Mouse (Mus musculus): ENCODE measurements at regions not wholly inside any gene's neighbourhood (a gene's known extent, or its start where the extent isn't known, plus 50 kb on each side); places are given as distances from the start of the nearest gene placed in this dataset.

GRCm38 (mm10) chr13:63726509-63726908 lies 88.5 kb upstream of the Ercc6l2 start:
- Histone ChIP-seq H3K4me3 (ENCODE audit: low read depth, low read length) (no peak overlapping the region), H3K4me1 (ENCODE audit: control insufficient read depth, low read depth, low read length) (no peaks in the 10 kb centered on the region), H3K27me3 (ENCODE audit: control insufficient read depth, insufficient read depth, low read depth, low read length) (no peaks in the 10 kb centered on the region), H3K9me3 (replicated peaks; ENCODE audit: control insufficient read depth, low read length) (no peaks in the 10 kb centered on the region), H3K4me2 (ENCODE audit: low read depth, low read length) (no peak overlapping the region), H3K9ac (ENCODE audit: low read depth, low read length) (no peak overlapping the region), H3K36me3 (ENCODE audit: control insufficient read depth, insufficient read depth) (no peaks in the 10 kb centered on the region), H3K27ac (ENCODE audit: low read length) (no peak overlapping the region)
- 68% methylated on average over 6 of the region's 6 CpGs for WGBS (ENCODE audit: insufficient replicate concordance)
- ATAC-seq (ENCODE audit: low read depth): no peak

GRCm38 (mm10) chr13:63735739-63736138 lies 79.3 kb upstream of the Ercc6l2 start:
- Histone ChIP-seq H3K4me3 (ENCODE audit: low read depth, low read length) (no peak overlapping the region), H3K27ac (ENCODE audit: low read length) (no peak overlapping the region), H3K9me3 (replicated peaks; ENCODE audit: control insufficient read depth, low read length) (no peaks in the 10 kb centered on the region), H3K4me2 (ENCODE audit: low read depth, low read length) (no peak overlapping the region), H3K27me3 (ENCODE audit: control insufficient read depth, insufficient read depth, low read depth, low read length) (no peaks in the 10 kb centered on the region), H3K9ac (ENCODE audit: low read depth, low read length) (no peak overlapping the region), H3K4me1 (ENCODE audit: control insufficient read depth, low read depth, low read length) (no peaks in the 10 kb centered on the region), H3K36me3 (ENCODE audit: control insufficient read depth, insufficient read depth) (no peaks in the 10 kb centered on the region)
- ATAC-seq (ENCODE audit: low read depth): no peak
- 56% methylated on average over 5 of the region's 5 CpGs for WGBS (ENCODE audit: insufficient replicate concordance)

- Histone ChIP-seq H3K27ac (ENCODE audit: low read length) (no peak overlapping the region), H3K9ac (ENCODE audit: low read depth, low read length) (no peak overlapping the region), H3K9me3 (replicated peaks; ENCODE audit: control insufficient read depth, low read length) (no peaks in the 10 kb centered on the region), H3K27me3 (ENCODE audit: control insufficient read depth, insufficient read depth, low read depth, low read length) (no peaks in the 10 kb centered on the region), H3K36me3 (ENCODE audit: control insufficient read depth, insufficient read depth) (no peaks in the 10 kb centered on the region), H3K4me2 (ENCODE audit: low read depth, low read length) (no peak overlapping the region), H3K4me3 (ENCODE audit: low read depth, low read length) (no peak overlapping the region), H3K4me1 (ENCODE audit: control insufficient read depth, low read depth, low read length) (no peaks in the 10 kb centered on the region)
- no peak for ATAC-seq (ENCODE audit: low read depth)
- 47% methylated on average over 2 of the region's 2 CpGs for WGBS (ENCODE audit: insufficient replicate concordance)
Observed at GRCm38 (mm10) chr13:63741879-63742278, 73.2 kb upstream of the Ercc6l2 start.

- H3K27ac ChIP-seq (ENCODE audit: low read length): no peak overlapping the region
- H3K4me1 ChIP-seq (ENCODE audit: control insufficient read depth, low read depth, low read length): no peaks in the 10 kb centered on the region
- no peaks in the 10 kb centered on the region for H3K36me3 ChIP-seq (ENCODE audit: control insufficient read depth, insufficient read depth)
- H3K27me3 ChIP-seq (ENCODE audit: control insufficient read depth, insufficient read depth, low read depth, low read length): no peaks in the 10 kb centered on the region
- no peak overlapping the region for H3K9ac ChIP-seq (ENCODE audit: low read depth, low read length)
- WGBS (ENCODE audit: insufficient replicate concordance): 62% methylated on average over 2 of the region's 2 CpGs
- H3K4me2 ChIP-seq (ENCODE audit: low read depth, low read length): no peak overlapping the region
- H3K9me3 ChIP-seq (replicated peaks; ENCODE audit: control insufficient read depth, low read length): no peaks in the 10 kb centered on the region
- H3K4me3 ChIP-seq (ENCODE audit: low read depth, low read length): no peak overlapping the region
- no peak for ATAC-seq (ENCODE audit: low read depth)
Observed at GRCm38 (mm10) chr13:63748788-63749187, 66.3 kb upstream of the Ercc6l2 start.

GRCm38 (mm10) chr13:63749997-63750396 lies 65.0 kb upstream of the Ercc6l2 start:
- Histone ChIP-seq H3K4me1 (ENCODE audit: control insufficient read depth, low read depth, low read length) (no peaks in the 10 kb centered on the region), H3K4me3 (ENCODE audit: low read depth, low read length) (no peak overlapping the region), H3K27ac (ENCODE audit: low read length) (no peak overlapping the region), H3K4me2 (ENCODE audit: low read depth, low read length) (no peak overlapping the region), H3K27me3 (ENCODE audit: control insufficient read depth, insufficient read depth, low read depth, low read length) (no peaks in the 10 kb centered on the region), H3K36me3 (ENCODE audit: control insufficient read depth, insufficient read depth) (no peaks in the 10 kb centered on the region), H3K9me3 (replicated peaks; ENCODE audit: control insufficient read depth, low read length) (no peaks in the 10 kb centered on the region), H3K9ac (ENCODE audit: low read depth, low read length) (no peak overlapping the region)
- no peak for ATAC-seq (ENCODE audit: low read depth)
- 56% methylated on average over 4 of the region's 4 CpGs for WGBS (ENCODE audit: insufficient replicate concordance)

GRCm38 (mm10) chr13:63751196-63751595 lies 63.8 kb upstream of the Ercc6l2 start:
- Histone ChIP-seq H3K36me3 (ENCODE audit: control insufficient read depth, insufficient read depth) (no peaks in the 10 kb centered on the region), H3K4me2 (ENCODE audit: low read depth, low read length) (no peak overlapping the region), H3K27ac (ENCODE audit: low read length) (no peak overlapping the region), H3K27me3 (ENCODE audit: control insufficient read depth, insufficient read depth, low read depth, low read length) (no peaks in the 10 kb centered on the region), H3K4me1 (ENCODE audit: control insufficient read depth, low read depth, low read length) (no peaks in the 10 kb centered on the region), H3K4me3 (ENCODE audit: low read depth, low read length) (no peak overlapping the region), H3K9me3 (replicated peaks; ENCODE audit: control insufficient read depth, low read length) (no peaks in the 10 kb centered on the region), H3K9ac (ENCODE audit: low read depth, low read length) (no peak overlapping the region)
- 38% methylated on average over 2 of the region's 2 CpGs for WGBS (ENCODE audit: insufficient replicate concordance)
- no peak for ATAC-seq (ENCODE audit: low read depth)

- no peaks in the 10 kb centered on the region for H3K9me3 ChIP-seq (replicated peaks; ENCODE audit: control insufficient read depth, low read length)
- H3K4me1 ChIP-seq (ENCODE audit: control insufficient read depth, low read depth, low read length): no peaks in the 10 kb centered on the region
- H3K4me2 ChIP-seq (ENCODE audit: low read depth, low read length): no peak overlapping the region
- no peaks in the 10 kb centered on the region for H3K27me3 ChIP-seq (ENCODE audit: control insufficient read depth, insufficient read depth, low read depth, low read length)
- ATAC-seq (ENCODE audit: low read depth): no peak
- no peak overlapping the region for H3K27ac ChIP-seq (ENCODE audit: low read length)
- WGBS (ENCODE audit: insufficient replicate concordance): 61% methylated on average over 5 of the region's 5 CpGs
- no peak overlapping the region for H3K9ac ChIP-seq (ENCODE audit: low read depth, low read length)
- no peak overlapping the region for H3K4me3 ChIP-seq (ENCODE audit: low read depth, low read length)
- no peaks in the 10 kb centered on the region for H3K36me3 ChIP-seq (ENCODE audit: control insufficient read depth, insufficient read depth)
Observed at GRCm38 (mm10) chr13:63757061-63757460, 58.0 kb upstream of the Ercc6l2 start.

- no peaks in the 10 kb centered on the region for H3K4me1 ChIP-seq (ENCODE audit: control insufficient read depth, low read depth, low read length)
- no peaks in the 10 kb centered on the region for H3K27me3 ChIP-seq (ENCODE audit: control insufficient read depth, insufficient read depth, low read depth, low read length)
- no peak overlapping the region for H3K4me3 ChIP-seq (ENCODE audit: low read depth, low read length)
- H3K27ac ChIP-seq (ENCODE audit: low read length): no peak overlapping the region
- no peaks in the 10 kb centered on the region for H3K9me3 ChIP-seq (replicated peaks; ENCODE audit: control insufficient read depth, low read length)
- no peak for ATAC-seq (ENCODE audit: low read depth)
- no peak overlapping the region for H3K9ac ChIP-seq (ENCODE audit: low read depth, low read length)
- H3K4me2 ChIP-seq (ENCODE audit: low read depth, low read length): no peak overlapping the region
- no peaks in the 10 kb centered on the region for H3K36me3 ChIP-seq (ENCODE audit: control insufficient read depth, insufficient read depth)
Observed at GRCm38 (mm10) chr13:63761542-63761941, 53.5 kb upstream of the Ercc6l2 start.

Data from liver, embryonic 16.5 days (tissue).